Mouse (Mus musculus): ENCODE results near the gene Nphs2. TPM values are rescaled to one million over a fixed set of nuclear protein-coding genes. Genes with fewer than 3 reads are reported as not detected.
A peak's percentile ranks its signal among the peaks of the same experiment; 100 is the strongest.
"Not testable (repeated sequence)": the region's sequence is repeated elsewhere in the genome, so short reads cannot be mapped to it uniquely, and the experiment has no call there.

The Nphs2 gene
- polyA plus RNA-seq, 1 experiment from 2014 or later, result not detected

DNA sequence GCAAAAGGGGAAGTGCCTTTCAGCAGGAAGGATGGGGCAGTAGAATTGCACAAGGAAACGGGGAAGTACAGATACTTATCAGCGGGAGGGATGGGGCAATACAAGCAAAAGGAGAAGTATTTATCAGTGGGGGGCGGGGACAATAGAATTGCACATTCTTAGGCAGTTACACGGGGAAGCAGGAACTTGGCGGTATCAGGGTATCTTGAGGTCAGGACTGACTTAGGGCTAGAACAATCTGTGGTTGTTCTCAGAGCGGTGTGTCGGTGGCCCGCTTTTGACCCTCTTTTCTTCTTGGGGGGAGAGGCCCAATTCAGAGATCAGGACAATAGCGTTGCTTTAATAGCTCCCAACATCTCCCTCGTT, 21.3 kb upstream of the Nphs2 start:
- H3K4me3 ChIP-seq; ATAC-seq (ENCODE audit: low FRiP score, low read depth); H3K27me3 ChIP-seq; H3K27ac ChIP-seq; H3K9me3 ChIP-seq; H3K4me1 ChIP-seq; H3K36me3 ChIP-seq; H3K9ac ChIP-seq; H3K4me2 ChIP-seq (replicated peaks): not testable (repeated sequence)
- WGBS, result 81% methylated on average over 10 of the region's 10 CpGs

DNA sequence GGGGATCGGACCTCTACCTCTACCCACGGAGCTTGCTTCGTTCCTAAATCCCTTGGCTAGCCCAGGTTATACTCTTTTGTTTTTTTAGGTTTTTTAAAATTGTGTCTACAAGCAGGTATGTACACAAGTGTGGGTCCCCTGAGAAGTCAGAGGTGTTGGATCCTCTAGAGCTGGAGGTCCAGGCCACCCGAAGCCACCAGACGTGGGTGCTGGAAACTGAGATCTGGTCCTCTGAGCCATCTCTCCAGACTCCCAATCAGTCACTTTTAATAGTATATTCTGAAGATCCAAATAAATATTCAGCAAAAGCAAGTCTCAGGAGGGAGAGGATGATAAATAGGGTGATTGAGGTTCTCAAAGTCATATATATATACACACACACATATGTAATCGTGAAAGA, 20.5 kb upstream of the Nphs2 start:
- 88% methylated on average over 6 of the region's 6 CpGs for WGBS
- Histone ChIP-seq H3K9me3 (no peaks in the 10 kb centered on the region), H3K9ac (no peak overlapping the region)

DNA sequence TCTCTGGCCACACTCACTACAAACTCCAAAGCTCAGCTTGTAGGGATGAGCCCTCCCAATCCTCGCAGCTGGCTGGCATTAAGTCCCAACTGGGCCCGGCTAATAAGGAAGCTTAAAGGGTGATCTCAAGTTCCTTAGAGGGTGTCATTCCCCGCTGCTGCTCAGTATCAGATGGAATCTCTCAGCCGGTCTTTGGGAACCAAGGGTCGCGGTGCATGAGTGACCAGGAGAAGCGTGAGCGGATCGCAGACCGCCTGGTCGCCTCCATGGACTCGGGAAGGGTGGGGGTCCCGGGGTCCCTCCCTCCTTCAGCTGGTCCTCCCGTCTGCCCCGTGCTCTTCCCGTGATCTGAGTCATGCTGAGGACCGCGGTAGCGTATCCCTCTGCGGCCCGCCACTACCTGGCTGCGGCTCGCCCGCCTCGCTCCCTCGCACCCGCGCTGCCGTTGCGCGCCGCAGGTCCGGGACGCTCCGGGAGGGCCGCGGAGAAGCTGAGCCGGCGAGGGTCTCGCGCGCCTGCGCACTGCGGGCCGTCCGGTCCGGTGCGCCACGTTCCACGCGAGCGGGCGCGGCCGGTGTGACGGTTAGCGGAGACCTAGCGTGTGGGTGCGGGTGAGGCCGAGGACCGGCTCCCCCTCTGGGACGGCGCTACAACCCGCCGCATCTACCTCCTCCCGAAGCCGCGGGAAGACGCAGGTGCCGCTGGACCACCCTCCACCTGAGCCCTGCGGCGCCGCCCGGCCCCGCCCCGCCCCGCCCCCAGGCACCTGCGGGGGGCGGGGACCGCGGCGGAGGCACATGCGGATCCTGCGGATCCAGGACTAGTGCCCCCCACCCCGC, 7.4 kb upstream of the Nphs2 start, which contains the start of gene Tdrd5:
Gene Tdrd5 (minus strand): TSS at position 754 of the 839 bp plus-strand sequence.
- ATAC-seq (ENCODE audit: low FRiP score, low read depth), result peak; percentile 72
- peak within 1 kb of the TSS; percentile 99 for H3K4me2 ChIP-seq (replicated peaks)
- H3K9ac ChIP-seq, result peak within 1 kb of the TSS; percentile 69
- H3K36me3 ChIP-seq, result no peaks in the 10 kb centered on the region
- peak within 1 kb of the TSS; percentile 67 for H3K4me3 ChIP-seq
- WGBS, result under 1% methylated on average over 77 of the region's 85 CpGs
- peaks cover 65% of the 10 kb centered on the region for H3K27me3 ChIP-seq
- H3K27ac ChIP-seq, result no peak within 1 kb of the TSS
- H3K9me3 ChIP-seq, result 0 out of 2 replicates have a peak, but pooled peaks cover 3% of the 10 kb centered on the region
- H3K4me1 ChIP-seq, result 0 out of 2 replicates have a peak, but pooled peaks cover 4% of the 10 kb centered on the region

More for the DNA sequence above, 20.5 kb upstream of the Nphs2 start:
- H3K4me1 ChIP-seq, result no peaks in the 10 kb centered on the region
- H3K36me3 ChIP-seq, result no peaks in the 10 kb centered on the region
- no peak overlapping the region for H3K4me2 ChIP-seq (replicated peaks)
- ATAC-seq (ENCODE audit: low FRiP score, low read depth), result no peak
- H3K27me3 ChIP-seq, result no peaks in the 10 kb centered on the region
- H3K4me3 ChIP-seq, result no peak overlapping the region
- no peak overlapping the region for H3K27ac ChIP-seq

DNA sequence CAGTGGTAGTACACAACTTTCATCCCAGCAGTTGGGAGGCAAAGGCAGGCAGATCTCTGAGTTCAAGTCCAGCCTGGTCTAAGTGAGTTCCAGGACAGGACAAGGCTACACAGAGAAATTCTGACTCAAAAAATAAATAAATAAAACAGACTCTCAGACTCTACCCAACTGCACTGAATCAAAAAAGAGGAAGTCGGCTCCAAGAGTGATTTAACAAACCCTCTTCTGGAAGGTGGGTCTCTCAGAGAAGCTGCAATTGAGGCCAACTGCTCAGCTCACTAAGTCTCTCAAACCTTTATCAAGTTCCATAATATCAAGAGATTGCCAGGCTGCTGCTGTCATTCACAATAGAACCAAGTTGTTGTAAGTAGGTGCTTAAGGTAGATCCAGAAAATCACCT, 1.9 kb upstream of the Nphs2 start:
- Histone ChIP-seq H3K27me3 (peaks cover 86% of the 10 kb centered on the region), H3K9ac (no peak overlapping the region), H3K4me3 (no peak overlapping the region), H3K4me1 (peaks cover 7% of the 10 kb centered on the region), H3K27ac (no peak overlapping the region), H3K4me2 (replicated peaks) (no peak overlapping the region), H3K36me3 (no peaks in the 10 kb centered on the region), H3K9me3 (no peaks in the 10 kb centered on the region)
- no peak for ATAC-seq (ENCODE audit: low FRiP score, low read depth)
- WGBS, result 74% methylated on average over 1 of the region's 1 CpGs

DNA sequence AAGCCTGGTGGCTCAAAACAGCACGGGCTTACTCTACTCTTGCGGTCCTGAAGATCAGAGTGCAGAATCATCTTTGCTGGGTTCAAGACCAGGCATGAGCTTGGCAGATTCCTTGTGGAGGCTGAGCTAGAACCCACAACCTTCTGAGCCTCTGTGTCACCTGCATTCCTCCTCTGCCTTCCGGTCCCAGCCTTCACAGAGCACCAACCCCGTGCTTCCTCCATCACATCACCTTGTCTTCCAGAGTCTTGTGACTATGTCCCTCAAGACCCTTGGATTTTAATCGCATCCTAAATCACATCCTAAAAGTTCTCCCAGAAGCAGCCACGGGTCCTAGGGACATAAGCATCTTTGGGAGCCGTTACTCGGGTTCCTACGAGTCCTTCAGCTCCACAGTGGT, 12.6 kb downstream of the Nphs2 start:
- H3K4me2 ChIP-seq (replicated peaks), result no peak overlapping the region
- H3K27ac ChIP-seq, result no peak overlapping the region
- 87% methylated on average over 9 of the region's 9 CpGs for WGBS
- ATAC-seq (ENCODE audit: low FRiP score, low read depth), result no peak
- no peaks in the 10 kb centered on the region for H3K9me3 ChIP-seq
- H3K27me3 ChIP-seq, result no peaks in the 10 kb centered on the region
- H3K4me3 ChIP-seq, result no peak overlapping the region
- H3K9ac ChIP-seq, result no peak overlapping the region
- no peaks in the 10 kb centered on the region for H3K36me3 ChIP-seq
- no peaks in the 10 kb centered on the region for H3K4me1 ChIP-seq

DNA sequence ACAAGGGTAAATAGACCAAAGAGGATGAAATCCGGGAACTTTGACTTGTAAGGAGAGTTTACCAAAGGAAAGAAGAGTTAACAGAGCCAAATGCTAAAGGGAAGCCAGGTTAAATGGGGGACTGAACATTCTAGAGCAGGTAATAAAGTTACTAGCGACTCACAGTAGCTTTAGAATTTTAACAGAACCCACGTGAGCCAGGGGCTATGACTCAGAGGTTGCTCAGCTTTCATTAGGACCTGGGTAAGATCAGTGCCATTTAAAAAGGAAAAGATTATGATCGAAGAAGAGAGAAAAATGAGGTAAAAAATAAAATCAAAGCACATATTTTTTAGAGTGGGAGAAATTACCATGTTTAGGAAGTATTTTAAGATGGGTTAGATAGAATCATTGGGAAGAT, 30.3 kb downstream of the Nphs2 start:
- 55% methylated on average over 4 of the region's 4 CpGs for WGBS
- H3K36me3 ChIP-seq, result no peaks in the 10 kb centered on the region
- no peaks in the 10 kb centered on the region for H3K4me1 ChIP-seq
- H3K9me3 ChIP-seq, result no peaks in the 10 kb centered on the region
- H3K4me2 ChIP-seq (replicated peaks), result no peak overlapping the region
- no peak overlapping the region for H3K4me3 ChIP-seq
- H3K27ac ChIP-seq, result no peak overlapping the region
- ATAC-seq (ENCODE audit: low FRiP score, low read depth), result no peak
- H3K27me3 ChIP-seq, result no peaks in the 10 kb centered on the region; the same call in 1 of the 2 replicates
- no peak overlapping the region for H3K9ac ChIP-seq

DNA sequence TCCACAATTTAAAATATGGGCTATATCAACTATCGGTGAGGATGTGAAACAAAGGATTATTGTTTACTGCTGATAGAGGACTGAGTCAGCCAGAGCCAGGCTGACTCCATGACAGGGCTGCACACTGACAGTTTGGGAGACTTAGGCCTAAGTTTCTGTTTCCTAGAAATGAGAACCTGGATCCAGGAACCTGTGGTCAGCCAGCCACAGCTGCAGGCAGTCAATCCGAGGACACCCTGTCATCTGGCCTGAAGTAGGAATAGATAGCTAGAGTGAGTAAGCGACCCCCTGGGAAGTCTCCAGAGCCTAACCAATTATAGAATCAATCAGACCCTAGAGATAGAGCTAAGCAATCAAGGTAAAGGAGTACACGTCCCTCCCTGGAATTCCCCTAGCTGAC, 33.9 kb downstream of the Nphs2 start:
- Histone ChIP-seq H3K4me3 (no peak overlapping the region), H3K4me2 (replicated peaks) (no peak overlapping the region), H3K36me3 (no peaks in the 10 kb centered on the region), H3K9me3 (no peaks in the 10 kb centered on the region), H3K4me1 (no peaks in the 10 kb centered on the region), H3K9ac (no peak overlapping the region), H3K27ac (no peak overlapping the region), H3K27me3 (no peaks in the 10 kb centered on the region)
- no peak for ATAC-seq (ENCODE audit: low FRiP score, low read depth)
- 76% methylated on average over 4 of the region's 4 CpGs for WGBS

DNA sequence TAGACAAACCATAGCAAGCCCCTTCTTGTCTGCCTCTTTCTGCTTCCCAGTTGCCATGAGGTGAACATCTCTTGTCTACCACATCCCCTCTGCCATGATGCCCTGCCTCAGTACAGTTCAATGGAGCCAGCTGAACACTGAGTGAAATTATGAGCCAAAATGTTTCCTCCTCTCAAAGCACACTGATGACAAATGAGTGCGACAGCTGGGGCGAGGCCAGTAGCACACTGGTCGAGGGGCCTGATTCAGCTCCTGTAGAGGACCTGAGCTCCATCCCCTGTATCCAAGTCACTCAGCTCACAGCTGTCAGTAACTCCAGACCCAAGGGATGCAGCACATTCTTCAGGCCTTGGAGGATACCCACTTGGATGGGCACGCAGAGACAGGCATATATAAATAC, 35.1 kb downstream of the Nphs2 start:
- Histone ChIP-seq H3K36me3 (no peaks in the 10 kb centered on the region), H3K27me3 (no peaks in the 10 kb centered on the region), H3K4me2 (replicated peaks) (no peak overlapping the region), H3K4me3 (no peak overlapping the region), H3K4me1 (no peaks in the 10 kb centered on the region), H3K9me3 (no peaks in the 10 kb centered on the region), H3K27ac (no peak overlapping the region), H3K9ac (no peak overlapping the region)
- WGBS, result 84% methylated on average over 4 of the region's 4 CpGs
- no peak for ATAC-seq (ENCODE audit: low FRiP score, low read depth)

DNA sequence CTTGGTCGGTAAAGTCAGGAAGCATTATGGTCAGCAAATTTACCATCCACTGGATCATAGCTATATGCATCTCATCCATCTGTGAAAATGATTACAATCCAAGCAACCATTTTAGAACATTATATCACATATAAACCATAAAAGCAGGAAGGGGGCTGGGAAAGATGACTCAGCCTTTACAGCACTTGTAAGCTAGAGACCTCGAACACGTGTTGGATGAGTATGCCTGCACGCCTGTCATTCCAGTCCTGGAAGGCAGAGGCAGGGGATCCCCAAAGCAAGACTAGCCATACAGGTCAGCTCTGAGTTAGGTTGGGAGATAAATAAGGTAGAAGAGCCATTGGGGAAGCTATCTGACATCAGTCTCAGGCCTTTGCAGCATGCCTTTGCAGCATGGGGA, 38.5 kb downstream of the Nphs2 start:
- no peak for ATAC-seq (ENCODE audit: low FRiP score, low read depth)
- Histone ChIP-seq H3K4me2 (replicated peaks) (no peak overlapping the region), H3K27me3 (no peaks in the 10 kb centered on the region), H3K9me3 (no peaks in the 10 kb centered on the region), H3K9ac (no peak overlapping the region), H3K27ac (no peak overlapping the region), H3K36me3 (no peaks in the 10 kb centered on the region), H3K4me1 (no peaks in the 10 kb centered on the region), H3K4me3 (no peak overlapping the region)
- WGBS, result 77% methylated on average over 4 of the region's 4 CpGs

DNA sequence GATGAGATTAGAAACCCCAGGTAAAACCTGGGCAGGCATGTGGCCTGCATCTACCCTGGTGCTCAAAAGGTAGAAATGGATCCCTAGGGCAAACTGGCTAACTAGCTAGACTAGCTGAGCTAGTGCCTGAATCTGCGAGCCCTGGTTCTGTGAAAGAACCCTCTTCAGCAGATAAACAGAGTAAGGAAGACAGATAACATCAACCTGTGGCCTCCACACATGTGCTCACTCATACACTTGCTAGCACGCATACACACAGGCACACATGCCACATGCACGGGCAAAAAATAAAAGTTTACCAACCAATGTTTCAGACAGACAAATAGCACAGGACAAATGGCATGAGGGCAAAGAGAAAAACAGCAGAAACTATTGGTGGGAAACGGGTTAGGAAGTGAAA, 39.9 kb downstream of the Nphs2 start:
- no peaks in the 10 kb centered on the region for H3K36me3 ChIP-seq
- no peaks in the 10 kb centered on the region for H3K27me3 ChIP-seq
- H3K27ac ChIP-seq, result no peak overlapping the region
- H3K9me3 ChIP-seq, result no peaks in the 10 kb centered on the region
- H3K4me3 ChIP-seq, result no peak overlapping the region
- WGBS, result 79% methylated on average over 4 of the region's 4 CpGs
- H3K9ac ChIP-seq, result no peak overlapping the region
- no peak overlapping the region for H3K4me2 ChIP-seq (replicated peaks)
- no peak for ATAC-seq (ENCODE audit: low FRiP score, low read depth)
- H3K4me1 ChIP-seq, result no peaks in the 10 kb centered on the region

DNA sequence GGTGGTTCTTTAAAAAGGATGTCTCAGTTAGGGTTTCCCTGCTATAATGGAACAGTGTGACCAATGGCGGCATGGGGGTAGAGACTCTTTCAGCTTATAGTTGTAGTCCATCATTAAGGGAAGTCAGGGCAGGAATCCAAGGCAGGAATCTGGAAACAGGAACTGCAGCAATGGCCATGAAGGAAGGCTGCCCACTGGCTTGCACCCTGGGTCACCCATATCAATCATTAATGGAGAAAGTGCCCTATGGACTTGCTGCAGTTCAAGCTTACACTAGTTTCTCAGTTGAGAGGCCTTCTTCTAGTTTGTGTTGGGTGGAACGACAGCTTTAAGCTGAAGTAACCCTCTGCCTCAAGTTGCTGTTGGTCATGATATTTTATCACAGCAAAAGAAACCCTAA, 41.9 kb downstream of the Nphs2 start:
- no peak for ATAC-seq (ENCODE audit: low FRiP score, low read depth)
- Histone ChIP-seq H3K9me3 (no peaks in the 10 kb centered on the region), H3K27ac (no peak overlapping the region), H3K9ac (no peak overlapping the region), H3K27me3 (no peaks in the 10 kb centered on the region), H3K36me3 (no peaks in the 10 kb centered on the region), H3K4me1 (no peaks in the 10 kb centered on the region), H3K4me2 (replicated peaks) (no peak overlapping the region), H3K4me3 (no peak overlapping the region)
- 91% methylated on average over 2 of the region's 2 CpGs for WGBS

DNA sequence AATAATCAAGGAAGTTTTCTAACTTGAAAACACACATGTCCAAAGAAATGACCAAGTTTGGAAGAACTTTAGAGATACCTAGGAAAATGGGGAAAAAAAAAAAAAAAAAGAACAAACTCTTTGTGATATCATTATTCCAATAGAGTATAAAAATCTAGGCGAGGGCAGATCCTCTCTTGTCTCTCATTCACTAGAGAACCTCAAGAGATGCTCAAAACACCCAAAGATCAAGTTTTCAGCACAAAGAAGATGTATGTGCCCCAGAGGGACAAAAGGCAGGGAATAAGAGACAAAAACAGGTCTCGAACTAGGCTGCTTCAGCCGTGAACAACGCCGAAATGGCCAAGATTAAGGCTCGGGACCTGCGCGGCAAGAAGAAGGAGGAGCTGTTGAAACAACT, 55.2 kb downstream of the Nphs2 start, which contains the start of gene Gm2000:
Gene Gm2000 (plus strand): TSS at position 301 of the 400 bp plus-strand sequence.
- H3K4me3 ChIP-seq, result no peak within 1 kb of the TSS
- WGBS, result 93% methylated on average over 8 of the region's 8 CpGs
- no peaks in the 10 kb centered on the region for H3K27me3 ChIP-seq
- H3K4me1 ChIP-seq, result no peaks in the 10 kb centered on the region
- no peak for ATAC-seq (ENCODE audit: low FRiP score, low read depth)
- no peak within 1 kb of the TSS for H3K4me2 ChIP-seq (replicated peaks)
- no peak within 1 kb of the TSS for H3K27ac ChIP-seq
- no peak within 1 kb of the TSS for H3K9ac ChIP-seq
- no peaks in the 10 kb centered on the region for H3K36me3 ChIP-seq
- peaks cover 4% of the 10 kb centered on the region; the same call in 1 of the 2 replicates for H3K9me3 ChIP-seq
